Mouse (Mus musculus): ENCODE results near the gene Figla.

Gene Figla

DNA sequence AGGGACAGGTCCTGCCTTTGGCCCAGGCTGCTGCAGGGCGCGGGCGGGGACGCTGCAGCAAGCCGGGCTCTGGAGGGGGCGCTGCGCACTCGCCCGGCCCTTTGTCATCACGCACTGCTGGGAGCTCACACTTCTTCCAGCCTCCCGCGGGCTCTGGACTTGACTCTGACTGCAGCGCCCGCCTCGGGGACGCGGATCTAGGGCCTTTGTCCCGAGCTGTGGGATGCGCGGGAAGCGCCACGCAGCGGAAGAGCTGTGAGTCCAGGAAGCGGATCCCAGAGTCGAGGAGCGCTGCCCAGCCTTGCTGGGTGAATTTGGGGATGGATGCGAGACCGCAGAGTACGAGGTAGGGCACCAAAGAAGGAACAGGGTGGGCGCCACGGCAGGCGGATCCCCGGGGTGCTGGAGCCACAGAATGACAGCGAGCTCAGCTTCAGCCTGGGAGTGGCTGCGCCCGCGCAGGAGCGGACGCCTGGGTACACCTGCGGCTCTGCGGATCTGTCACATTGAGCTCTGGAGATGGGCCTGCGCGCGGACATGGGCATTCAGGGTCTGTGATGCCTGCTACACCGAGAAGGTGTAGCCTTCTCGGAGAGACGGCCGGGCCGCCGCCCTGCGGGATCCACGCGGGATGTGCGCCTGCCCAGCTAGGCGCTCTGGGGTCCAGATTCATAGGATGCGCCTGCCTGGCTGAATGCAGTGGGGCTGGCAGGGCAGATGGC is 12.8 kb downstream of the Figla start, which contains the start of gene Add2:
Gene Add2, plus strand, starts transcription at position 81 of the 722 bp plus-strand sequence.
- no peak for DNase-seq (ENCODE audit: low spot score in 2 of 2)

DNA sequence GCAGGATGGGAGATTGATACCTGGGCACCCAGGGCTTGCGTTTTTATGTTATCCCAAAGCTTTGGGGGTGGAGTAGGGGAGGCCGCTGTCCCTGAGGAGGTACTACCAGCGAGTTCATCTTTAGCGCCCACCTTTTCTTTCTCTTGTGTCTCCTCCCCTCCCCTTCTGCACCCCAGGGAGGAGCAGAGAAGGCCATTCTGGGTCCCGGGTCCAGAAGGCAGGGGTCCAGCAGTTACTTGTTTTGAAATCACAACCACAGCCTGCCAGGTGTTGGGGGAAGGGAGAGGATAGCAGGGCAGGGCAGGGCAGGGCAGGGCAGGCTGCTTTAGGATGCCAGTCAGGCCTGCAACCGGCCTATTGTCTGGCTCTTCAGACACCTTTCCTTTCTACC is 13.3 kb downstream of the Figla start:
- no peak for DNase-seq (ENCODE audit: low spot score in 2 of 2)

DNA sequence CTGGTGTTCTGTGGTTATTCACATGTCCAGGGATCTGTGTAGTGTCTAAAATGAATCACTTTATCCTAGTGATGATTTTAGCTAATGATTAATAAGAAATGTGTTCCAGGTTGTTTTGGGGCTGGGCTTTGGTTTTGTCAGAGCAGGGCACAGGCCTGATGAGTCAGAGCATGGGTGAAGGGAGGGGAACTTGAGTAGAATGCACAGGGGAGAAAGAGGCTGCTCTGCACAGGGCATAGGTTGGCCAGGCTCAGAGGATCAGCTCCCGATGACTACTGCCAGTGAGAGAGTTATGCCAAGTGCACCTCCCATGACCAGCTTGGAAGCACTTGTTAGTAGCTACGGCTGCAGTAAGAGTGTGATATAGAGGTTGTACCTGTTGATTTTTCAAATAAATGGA is 15.6 kb downstream of the Figla start:
- DNase-seq (ENCODE audit: low spot score in 2 of 2): no peak

DNA sequence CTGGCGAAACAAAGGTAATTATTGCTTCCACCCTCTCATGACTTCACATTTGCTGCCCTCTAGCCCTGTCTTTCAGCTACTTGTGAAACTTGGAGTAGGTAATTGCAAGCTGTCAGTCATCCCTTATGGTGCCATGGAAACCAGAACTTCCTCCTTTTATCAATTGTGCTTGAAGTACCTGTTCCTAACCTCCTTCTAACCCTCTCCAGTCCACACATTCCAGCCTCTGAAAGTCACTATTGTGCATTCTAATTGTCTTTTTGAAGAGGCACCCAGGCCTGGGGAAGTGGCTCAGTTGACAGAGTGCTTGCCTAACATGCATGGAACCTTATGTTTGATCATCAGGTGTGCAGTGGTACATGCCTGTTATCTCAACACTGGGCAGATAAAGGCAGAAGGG is 17.7 kb downstream of the Figla start:
- DNase-seq (ENCODE audit: low spot score in 2 of 2): no peak

DNA sequence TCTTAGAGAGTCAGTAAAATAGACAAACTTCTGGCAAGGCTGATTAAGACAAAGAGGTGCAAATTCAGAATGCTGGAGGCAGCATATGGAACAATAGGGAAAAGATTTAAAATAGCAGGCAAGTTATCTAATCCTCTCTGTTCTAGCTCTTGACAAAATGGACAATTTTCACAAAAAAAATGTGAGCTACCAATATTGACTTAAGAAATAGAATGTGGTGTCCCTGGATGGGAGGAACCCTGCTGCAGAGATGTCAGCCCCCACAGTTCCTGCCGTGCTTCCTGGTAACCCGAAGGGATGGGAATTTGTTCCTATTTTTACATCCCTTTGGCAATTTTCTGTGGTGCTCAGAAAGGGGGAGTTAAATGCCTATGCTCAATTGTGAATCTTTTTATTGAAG is 22.9 kb downstream of the Figla start:
- no peak for DNase-seq (ENCODE audit: low spot score in 2 of 2)

DNA sequence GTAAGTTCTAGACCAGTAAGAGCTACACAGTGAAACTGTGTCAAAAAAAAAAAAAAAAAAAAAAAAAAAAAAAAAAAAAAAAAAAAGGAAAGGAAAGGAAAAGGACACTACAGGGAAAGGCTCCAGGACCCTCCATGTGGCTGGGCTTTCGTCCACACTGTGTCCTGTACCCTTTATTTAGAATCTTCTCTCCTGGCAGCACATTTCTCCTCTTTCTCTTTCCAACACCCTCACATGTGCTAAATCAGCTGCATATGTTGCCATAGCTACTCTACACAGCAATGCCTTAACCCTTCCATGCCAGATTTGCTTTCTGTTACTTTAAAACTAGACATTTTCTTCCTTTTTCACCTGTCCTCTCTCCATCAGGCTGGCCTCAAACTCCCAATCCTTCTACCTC is 24.2 kb downstream of the Figla start:
- no peak for DNase-seq (ENCODE audit: low spot score in 2 of 2)

DNA sequence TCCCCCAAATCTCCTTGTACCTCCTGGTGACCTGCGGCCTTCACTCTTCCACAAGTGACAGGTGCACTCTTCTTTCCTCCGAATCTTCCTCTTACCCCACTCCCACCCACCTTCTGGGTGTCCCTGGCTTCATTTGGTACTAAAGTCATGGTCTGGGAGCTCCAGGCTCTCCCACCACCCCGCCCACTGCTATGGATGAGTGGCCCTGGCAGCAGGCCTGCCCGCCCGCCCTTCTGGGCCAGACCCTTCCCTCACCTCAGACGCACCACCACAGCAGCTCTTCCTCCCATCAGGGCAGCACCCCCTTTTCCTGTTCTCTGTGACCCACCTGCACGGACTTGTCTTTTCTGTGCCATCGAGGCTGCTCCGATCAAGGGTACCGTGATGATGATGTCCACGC is 31.5 kb downstream of the Figla start:
- DNase-seq (ENCODE audit: low spot score in 2 of 2): no peak

DNA sequence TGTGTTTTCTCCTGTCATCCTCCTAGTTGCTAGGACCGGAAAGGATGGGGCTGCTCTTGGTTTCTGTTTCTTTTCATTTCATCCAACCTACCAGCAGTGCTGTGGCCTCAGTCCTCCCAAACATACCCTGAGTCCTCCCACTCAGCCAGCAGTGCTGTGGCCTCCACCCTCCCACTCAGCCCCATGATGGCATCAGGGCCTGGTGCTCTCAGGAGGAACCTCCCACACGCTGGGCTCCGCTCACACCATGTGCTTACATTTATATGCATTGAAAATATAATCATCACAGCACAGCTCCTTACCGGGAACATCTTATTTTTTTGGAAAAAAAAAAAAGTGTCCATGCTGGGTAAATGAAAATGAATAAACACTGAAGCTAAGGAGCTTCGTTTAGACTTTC is 32.5 kb downstream of the Figla start:
- no peak for DNase-seq (ENCODE audit: low spot score in 2 of 2)

DNA sequence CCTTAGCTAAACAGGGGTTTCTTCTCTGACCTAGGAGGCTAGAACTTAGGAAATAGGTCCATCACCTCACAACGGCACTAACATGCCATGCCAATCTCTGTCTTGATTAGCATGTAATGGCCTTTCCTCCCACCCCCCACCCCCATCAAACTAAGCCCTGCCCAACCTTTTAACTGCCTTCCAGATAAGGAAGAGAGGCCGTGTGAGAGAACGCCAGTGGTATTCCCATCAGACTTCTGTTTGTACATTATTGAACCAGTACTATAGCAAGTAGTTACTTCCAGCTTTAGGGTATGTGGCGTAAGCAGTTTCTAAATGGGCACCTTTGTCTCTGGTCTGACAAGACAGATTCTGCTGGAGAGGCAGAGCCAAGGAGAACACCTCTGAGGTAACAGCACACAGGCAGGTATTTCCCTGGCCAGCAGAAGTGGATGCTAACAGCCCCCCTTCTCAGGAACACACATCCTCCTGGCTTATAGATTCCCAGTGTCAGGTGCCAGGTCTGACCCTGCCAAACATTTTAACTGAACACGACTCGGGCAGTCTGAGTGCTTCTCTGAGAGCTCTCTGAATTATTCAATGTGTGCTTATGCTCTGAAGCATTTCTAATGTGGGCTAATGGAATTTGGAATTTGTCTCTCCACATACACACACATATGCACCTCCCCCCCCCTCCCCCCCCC is 34.8 kb downstream of the Figla start:
- no peak for DNase-seq (ENCODE audit: low spot score in 2 of 2)

DNA sequence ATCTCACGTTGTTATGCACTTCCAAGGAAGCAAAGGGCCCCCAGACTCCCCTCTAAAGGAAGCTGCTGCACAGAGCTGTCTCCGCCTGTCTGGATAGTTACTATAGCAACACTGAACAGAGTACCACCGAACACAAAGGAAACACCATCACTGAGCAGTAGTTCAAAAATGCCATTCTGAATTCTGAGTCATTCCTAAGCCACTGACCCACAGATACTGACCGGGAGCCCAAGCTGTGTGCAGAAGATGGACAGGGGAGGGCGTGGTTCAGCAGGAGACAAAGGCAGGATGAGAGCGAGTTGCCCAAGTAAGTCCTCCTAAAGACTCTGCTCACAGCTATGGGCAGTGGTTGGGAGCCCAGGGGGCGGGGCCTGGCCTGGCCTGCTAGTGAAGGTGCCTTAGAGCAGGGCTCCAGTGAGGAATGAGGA is 36.1 kb downstream of the Figla start:
- DNase-seq (ENCODE audit: low spot score in 2 of 2): no peak

DNA sequence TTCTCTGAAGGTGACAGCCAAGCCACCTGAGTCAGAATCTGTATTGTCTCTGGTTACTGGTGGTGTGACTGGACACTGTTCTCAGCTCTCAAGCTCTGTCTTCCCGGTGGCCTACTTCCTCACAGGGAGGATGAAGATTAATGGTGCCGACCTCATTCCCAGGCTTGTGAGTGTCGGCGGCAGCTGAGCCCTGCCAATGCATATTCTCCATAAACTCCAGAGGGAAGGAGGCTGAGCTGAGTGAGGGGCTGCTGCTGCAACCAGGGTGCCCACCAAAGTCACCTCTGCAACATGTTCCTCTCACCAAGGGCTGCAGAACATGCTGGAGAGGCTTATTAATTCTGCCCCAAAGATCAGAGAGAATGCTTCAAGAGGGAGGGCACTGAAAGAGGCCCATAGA is 36.6 kb downstream of the Figla start:
- no peak for DNase-seq (ENCODE audit: low spot score in 2 of 2)

DNA sequence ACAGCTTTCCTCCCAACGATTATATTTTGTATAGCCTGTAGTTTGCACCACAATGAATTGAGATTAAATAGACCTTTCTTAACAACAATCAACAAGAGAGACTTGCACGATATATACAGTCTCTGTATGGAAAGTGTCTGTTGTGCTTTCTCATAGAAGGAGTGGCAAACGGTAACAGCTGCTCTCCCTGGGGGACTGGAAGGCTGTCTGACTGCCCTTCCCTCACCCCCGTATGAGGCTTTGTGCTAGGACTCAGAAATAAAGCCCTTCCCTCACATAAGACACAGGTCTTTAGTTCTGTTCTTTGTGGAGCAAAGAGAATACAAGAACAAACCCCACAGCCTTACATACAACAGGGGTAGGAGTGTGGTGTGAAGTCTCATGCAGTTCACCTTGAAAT is 37.1 kb downstream of the Figla start:
- no peak for DNase-seq (ENCODE audit: low spot score in 2 of 2)

DNA sequence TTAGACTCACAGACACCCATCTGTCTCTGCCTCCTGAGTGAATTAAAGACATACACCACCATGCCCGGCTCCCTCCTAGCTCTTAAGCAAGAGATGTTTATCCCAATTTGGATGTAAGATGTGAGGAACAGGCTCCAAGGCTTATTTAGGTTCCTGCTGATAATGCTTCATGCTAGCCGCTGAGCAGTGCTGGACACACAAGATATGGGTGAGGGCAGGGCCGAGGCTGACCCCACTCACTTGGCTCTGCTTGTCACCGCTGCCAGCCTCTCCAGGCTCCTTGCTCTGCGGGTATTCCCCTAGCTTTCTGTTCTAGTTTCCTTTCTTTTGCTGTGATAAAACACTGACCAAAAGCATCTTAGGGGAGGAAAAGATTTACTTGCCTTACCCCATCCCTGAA is 37.6 kb downstream of the Figla start:
- no peak for DNase-seq (ENCODE audit: low spot score in 2 of 2)

DNA sequence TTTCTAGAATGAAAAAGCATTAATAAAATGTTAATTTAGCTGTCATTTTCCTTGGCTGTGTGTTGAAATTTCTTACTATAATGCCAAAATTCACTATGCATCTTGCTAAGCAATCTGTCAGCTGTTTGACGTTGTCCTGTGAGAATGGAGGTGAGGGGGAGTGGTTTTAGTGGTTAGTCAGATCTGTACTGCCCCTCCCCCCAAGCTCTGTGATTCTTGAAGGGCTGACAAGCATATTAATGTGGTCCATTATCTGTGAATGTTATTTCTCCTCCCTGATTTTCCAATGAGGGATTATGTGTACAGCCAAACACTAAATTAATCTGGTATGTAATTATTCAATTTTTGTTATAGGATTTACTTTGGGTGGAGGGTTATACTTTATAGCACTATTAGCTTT is 42.5 kb downstream of the Figla start:
- DNase-seq (ENCODE audit: low spot score in 2 of 2): no peak

DNA sequence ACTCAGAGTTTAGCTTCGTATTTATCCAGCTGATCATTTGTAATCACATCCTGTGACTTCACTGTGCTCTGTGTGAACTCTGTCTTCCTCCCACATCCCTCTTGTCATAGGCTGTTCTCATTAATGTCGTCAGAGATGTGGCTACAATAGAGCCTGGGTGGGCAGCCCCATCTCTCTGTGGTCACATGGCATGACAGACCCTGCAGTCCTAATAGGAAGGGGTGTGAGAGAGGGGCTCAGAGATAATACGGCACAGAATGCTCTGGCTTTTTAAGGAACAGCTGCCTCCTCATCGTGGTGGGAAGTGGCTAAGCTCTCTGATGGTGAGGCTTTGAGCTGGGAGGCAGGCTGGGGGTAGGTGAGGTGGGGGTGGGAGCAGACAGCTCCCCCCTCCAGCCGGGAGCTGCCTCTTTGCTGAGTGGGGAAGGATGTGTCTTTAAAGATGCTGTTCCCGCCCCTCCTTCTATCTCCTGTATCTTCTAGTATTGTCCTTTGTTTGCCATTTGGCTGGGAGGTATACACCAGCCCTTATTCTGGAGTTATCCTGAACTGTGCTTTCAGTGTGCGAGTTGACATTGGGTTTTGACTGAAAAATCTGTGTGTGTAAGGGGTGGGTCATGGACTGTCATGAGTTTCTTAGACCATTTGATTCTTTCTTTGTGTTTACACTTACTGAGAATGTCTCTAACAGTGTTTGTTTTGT is 43.3 kb downstream of the Figla start:
- no peak for DNase-seq (ENCODE audit: low spot score in 2 of 2)

DNA sequence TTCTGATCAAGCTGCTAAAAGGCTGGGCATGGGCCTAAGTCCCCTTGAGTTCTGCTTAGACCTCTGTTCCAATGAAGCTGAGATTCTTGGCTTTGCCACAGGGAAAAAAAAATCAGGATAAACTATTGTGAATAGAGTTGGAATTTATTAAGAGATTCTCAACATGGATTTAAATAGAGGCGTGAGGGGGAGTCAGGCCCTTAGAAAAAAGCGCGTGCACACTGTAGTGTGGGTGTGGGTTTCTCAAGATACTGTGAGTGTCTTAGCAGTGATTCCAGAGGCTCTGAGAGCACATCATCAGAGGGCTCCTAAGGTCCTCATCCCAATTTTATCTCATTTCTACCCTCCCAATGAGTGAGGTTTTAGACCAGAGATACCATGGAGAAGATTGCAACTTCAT is 44.2 kb downstream of the Figla start:
- DNase-seq (ENCODE audit: low spot score in 2 of 2): no peak

DNA sequence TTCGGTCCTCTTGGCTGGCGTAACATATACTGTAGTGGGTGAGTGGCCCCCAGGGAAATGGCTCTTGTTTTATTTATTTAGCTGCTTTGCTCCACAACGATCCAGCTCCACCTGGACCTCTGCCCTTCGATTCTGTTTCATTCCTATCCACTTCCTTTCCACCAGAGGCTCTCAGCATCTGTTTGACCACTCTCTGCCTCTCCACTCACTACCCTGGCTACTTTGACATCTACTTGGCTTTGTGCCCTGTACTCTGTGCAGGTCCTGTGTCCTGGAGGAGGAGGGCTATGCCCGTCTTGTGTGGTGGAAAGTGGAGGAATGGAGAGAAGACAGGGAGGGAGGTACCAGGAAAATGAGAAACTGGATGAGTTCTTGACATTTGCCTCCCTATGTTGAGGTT is 46.3 kb downstream of the Figla start:
- DNase-seq (ENCODE audit: low spot score in 2 of 2): no peak

DNA sequence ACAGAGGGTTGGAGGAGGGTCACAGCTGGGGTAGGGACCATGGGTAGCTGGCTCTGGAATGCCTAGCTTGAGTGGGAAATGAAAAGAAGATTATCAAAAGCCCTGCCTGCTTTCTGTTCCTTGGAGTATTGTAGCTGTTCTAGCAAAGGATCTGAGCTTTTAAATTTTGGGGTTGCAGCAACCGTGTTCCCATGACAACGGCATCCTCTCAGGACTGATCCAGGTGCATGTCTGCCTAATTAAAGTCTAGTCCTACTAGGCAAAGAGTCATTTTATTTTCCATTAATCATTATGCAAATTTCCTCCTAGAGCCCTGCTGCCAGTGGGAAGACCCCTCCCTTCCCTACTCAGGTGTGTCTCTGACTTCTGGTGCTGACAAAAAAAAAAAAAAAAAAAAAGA is 46.7 kb downstream of the Figla start:
- no peak for DNase-seq (ENCODE audit: low spot score in 2 of 2)

DNA sequence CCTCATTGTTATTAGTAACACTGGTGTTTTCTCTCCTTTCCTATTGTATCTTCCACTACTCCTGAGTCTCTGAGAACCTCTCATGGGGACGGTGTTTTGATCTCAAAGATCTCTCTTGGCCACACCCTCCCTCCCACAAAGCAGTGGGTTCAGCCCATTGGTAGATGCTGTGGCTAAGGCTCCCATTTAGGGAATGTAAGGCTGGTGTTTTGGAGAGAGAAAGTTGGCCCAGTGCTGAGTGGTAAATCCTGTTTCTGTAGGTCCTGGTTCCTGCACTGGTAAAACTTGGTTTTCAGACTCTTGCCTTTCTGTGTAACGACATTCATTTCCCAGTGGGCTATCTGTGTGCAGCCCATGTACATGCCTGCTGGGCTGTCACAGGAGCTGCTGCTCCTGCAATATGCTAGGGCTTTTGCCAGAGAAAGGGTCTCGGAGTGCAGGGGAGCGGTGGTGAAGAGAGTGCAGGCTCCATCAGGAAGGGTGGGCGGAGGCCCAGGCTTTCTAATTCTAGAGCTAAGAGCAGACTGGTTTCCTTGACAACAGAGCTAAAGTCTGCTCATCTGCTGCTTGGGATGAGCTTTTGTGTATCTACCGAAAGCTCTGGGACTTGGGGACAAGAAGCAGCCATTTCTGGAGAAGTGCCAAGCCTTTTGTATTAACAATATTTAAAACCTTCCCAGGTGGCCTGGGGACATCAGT is 48.5 kb downstream of the Figla start:
- no peak for DNase-seq (ENCODE audit: low spot score in 2 of 2)

DNA sequence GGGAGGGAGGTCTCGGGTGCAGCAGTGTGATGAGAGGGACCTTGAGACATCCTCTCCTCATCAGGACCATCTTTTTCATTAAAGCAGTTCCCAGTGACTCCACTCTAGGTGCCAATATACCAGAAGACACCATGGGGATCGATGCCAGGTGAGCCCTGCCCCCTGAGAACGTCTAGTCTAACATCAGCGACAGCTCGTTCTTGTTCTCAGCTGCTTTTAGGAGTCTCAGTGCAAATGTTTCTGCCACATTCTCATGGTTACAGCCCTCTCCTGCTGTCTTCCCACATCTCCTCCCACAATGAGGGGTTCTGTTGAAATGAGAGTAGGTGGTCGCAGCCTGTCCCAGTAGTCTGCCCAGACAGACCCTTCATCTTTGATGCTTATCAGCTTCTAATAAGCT is 50.8 kb downstream of the Figla start:
- no peak for DNase-seq (ENCODE audit: low spot score in 2 of 2)

DNA sequence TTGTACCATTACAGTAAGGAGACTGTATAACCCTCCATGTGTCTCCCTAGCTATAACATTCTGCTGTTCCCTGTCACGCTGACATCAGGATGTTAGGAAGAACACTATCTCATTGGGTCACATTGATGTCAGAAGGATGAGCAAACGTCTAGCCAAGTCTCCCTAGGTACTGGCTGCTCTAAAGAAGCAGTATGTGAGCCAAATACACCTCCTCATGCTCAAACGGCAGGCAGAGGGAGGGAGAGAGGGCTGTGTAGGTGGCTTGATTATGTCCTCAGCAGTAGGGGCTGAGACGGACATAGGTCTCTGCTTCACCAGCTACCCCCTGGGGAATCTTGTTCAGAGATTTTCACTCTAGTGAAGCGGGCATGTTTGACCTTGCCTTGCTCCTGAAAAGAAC is 51.2 kb downstream of the Figla start:
- DNase-seq (ENCODE audit: low spot score in 2 of 2): no peak

DNA sequence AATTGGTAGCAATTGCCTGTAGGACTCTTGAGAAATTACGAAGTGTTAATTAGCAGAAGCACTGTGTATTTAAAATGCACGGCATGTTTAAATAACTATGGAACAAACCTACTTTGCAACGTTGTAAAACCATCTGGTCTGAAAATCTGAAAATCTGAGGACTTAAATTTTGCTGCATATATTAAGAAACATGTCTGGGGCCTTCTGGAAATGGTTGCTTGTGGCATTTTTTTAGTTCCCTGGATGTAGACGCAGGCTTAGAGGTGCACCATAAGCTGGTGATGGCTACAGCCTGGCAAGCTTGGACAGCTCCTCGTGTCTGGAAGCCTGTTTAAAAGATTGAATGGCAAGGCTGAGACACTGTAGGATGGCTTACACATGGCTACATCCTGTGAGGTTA is 53.0 kb downstream of the Figla start:
- no peak for DNase-seq (ENCODE audit: low spot score in 2 of 2)
